Mouse (Mus musculus) retina, postnatal 7 days (tissue): Measurements from ENCODE around the gene Rps11.
A peak's percentile ranks its signal among the peaks of the same experiment; 100 is the strongest.
"Not testable (repeated sequence)": the region's sequence is repeated elsewhere in the genome, so short reads cannot be mapped to it uniquely, and the experiment has no call there.

Source experiments
- DNase-seq: peaks from one replicate; pipeline ENCODE4 v3.0.0-alpha.2; 2012; ENCODE audit warnings: low read depth, low spot score

Rps11 gene

DNA sequence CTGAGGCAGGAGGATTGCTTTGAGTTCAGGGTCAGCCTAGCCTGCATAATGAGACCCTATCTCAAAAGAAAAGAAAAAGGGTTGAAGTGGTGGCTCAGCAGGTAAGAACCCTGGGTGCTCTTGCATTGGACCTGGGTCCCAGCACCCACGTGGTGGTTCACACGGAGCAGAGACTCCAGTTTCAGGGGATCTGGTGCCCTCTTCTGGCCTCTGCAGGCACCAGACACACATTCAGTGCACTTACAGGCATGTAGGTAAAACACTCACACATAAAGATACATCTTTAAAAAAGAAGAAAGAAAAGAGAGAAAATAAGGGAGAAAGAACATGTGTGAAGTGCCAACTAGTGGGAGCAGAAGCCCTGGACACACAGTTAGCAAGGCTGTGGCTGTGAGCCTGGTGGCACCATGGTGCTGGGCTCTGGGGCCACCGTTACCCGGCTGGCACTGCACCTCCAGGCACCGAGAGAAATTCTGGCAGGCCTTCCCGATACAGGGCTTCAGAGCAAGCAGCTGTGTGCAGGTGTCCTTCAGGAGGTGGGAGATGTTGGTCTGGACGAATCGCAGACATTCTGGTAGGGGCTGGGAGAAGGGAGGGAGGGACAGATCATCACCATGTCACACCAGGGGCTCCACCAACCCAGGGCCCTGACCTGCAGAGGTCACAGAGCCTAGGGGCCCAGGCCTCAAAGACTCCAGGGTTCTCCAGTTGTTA lies 9.4 kb upstream of the Rps11 start:
- DNase-seq = no peak

DNA sequence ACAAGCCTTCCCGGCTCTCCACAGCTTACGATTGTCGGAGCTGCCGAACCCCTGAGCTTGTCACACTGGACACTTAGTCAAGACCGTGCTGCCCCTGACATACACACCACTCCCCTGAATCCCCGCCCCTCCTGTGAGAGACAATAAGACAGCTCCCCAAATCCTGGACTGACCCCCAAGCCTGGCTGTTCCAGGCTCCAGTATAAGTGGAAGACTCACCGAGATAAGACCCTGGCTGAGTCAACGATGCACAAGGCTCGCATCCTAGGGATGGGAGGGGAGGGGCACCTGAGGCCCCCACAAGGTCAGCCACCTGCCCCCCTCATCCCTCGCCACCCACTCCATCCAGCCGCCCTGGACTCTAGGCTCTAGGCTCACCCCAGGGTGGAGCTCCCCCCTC lies 7.6 kb upstream of the Rps11 start:
- no peak for DNase-seq

DNA sequence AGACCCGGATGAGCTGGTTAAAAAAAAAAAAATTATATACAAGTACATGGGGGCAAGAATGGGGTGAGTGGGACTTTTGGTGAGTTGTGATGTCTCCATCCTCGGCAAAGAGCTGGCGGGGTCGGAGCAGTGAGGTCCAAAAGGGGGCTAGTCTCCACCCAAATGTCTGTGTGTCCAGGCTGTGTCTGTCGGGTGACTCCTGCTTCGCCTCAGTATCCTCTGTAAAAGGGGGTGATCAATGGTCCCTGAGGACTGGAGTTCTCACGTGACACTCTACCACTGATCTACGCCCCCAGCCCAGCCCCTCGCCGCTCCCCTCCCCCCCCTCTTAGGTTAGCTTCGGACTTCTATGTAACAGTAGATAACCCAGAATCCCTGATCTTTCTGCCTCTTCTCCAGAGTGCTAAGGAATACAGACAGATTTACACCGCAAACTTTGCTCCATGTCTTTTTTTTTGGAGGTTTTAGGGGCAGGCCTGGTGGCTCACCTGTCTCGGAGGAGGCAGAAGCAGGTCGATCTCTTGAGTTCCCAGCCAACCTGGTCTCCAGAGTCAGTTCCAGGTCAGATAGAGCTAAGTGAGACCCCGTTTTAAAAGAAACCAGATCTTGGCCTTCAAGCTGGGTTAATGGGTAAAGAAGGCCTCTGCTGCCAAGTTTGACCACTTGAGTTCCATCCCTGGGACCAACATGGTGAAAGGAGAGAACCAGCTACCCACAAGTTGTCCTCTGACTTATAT lies 5.7 kb upstream of the Rps11 start:
- DNase-seq = no peak

DNA sequence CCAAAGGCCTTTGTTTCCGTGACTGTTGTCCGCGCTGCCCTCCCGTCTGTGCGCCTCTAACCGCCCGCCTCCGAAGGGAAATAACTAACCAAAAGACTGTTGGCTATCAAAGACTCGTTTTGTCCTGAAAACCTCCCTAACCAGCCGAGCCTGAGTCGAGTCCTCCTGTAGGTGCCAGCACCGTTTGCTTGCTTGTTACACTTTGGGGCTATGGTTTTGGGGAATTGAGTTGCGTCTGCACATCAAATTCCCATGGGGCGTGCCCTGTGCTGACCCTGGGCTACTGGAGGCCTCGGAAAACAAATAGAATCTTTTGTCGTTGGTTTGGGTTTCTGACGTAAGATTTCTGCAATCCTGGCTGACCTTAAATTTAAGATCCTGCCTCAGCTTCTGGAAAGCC lies 5.1 kb upstream of the Rps11 start:
- DNase-seq = no peak

DNA sequence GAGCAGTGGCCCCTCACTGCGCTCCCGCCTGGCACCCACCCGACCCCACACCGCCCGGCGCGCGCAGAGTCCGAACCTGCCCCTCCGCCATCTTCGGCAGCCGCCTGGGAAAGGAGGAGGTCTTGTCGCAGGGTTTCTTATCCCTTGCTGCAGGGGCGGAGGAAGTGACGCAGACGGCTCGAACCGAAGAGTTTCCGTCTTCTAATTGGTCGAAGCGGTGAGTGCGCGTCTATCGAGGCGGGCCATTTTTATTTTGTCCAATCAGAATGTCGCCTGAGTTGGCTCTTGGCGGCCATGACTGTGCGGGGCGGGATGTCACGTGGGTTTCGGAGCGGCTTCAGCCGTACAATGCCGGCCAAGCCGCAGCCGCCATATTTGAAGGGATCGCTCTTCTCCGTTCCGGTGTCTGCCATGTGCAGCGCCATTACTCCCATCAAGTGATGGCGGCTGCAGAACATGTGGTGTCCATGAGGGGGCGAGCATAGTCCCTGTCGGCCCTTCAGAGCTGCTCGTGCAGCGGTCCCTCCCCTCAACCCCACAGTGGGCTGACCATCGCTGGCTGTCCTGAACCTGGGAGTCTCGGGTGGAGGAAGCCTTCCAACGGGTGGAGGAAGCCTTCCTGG lies 4.5 kb upstream of the Rps11 start, which contains the start of gene Rpl13a:
Rpl13a (minus strand) TSS at position 138 of the 623 bp plus-strand sequence.
- DNase-seq = peak; percentile 99

DNA sequence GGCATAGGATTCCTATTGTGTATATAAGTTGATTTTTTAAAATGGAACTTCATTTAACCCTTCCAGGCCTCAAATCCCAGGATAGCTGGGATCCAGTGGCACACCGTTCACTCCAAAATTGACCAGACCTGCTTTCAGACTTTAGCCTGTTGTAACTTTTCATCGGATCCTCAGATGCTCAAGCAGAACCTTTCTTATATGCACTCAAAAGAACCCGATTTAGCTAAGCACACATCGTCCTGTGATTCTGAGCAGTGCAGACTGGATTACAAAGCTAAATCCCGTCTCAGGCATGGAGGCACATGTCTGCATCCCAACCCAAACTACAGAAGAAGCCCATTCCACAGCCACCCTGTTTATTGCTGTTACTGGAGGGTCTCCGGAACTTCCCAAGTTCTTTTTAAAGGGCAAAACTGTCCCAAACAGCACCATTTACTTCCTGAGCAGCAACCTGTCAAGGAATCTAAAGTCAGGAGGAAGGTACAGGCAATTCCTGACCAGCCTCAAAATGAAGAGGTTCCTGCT lies 3.5 kb upstream of the Rps11 start:
- no peak for DNase-seq

DNA sequence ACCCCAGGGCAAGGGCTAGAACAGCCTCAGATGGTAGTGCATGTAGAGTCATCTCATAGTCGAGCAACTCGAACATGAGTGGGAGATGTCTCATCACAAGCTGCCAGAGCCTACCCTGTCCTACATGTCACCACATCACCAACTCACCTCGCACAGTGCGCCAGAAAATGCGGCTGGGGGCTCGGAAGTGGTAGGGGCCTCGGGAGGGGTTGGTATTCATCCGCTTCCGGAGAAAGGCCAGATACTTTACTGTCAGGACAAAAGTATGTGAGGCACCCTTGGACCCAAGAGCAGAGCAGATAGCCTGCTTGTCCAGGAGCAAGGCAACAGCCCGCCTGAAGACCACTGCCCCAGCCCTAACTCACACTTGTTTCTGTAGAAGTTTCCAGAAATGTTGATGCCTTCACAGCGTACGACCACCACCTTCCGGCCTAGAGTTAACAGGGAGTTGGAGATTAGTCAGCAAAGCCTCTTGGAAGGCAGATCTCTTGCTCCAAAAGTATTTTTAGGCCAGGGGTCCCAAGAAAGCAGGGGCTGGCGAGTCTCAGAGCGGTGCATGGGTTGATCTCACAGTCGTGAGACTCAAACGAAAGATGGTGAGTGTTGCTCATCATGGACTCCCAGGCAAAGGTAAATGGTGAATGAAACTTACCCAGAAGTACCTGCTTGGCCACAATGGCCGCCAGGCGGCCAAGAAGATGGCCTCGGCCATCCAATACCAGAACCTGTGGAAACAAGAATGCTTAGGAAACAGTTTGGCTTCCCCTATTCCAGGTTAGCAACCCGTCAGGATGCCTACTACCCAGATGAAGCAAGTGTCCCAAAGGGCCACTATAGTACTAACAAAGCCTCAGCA lies 2.8 kb upstream of the Rps11 start:
- DNase-seq = no peak

DNA sequence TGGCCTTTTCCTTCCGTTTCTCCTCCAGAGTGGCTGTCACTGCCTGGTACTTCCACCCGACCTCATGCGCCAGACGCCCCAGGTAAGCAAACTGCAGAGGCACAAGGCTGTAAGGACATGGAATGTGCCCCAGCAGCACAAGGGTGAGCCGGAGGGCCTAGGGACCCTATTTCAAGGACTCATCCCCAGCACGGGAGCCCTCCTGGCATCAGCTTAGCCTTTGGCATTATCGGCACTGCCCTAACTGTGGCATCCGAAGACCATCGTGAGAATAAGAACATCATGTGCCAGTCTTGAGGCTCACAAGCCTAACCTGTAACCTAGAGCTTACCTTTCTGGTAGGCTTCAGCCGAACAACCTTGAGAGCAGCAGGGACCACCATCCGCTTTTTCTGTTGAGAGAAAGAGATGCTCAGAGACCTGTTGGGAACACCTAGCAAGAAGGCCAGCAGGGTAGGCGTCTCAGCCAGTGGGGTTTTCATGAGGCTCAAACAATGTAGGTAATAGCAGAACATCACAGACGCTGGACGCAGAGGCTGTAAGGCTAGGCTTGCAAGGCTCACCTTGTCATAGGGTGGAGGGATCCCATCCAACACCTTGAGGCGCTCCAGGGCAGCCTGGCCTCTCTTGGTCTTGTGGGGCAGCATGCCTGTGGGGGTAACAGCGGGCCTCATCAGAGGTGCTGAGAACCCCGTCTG lies 2.1 kb upstream of the Rps11 start:
- no peak for DNase-seq

DNA sequence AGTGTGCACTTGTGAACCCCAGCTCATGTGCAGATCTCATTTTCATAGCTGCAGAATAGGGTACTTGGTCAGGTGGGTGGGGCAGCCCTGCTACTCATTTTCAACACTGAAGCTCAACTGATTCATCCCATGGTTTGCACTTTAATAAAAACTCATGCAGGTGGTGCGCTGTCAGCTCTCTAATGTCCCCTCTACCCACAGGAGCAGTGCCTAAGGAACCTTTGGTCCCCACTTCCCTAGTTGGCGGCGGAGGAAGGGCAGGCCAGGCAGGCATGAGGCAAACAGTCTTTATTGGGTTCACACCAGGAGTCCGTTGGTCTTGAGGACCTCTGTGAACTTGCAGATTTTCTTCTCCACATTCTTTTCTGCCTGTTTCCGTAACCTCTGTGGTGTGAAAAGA lies 1.4 kb upstream of the Rps11 start:
- DNase-seq = not testable (repeated sequence)

DNA sequence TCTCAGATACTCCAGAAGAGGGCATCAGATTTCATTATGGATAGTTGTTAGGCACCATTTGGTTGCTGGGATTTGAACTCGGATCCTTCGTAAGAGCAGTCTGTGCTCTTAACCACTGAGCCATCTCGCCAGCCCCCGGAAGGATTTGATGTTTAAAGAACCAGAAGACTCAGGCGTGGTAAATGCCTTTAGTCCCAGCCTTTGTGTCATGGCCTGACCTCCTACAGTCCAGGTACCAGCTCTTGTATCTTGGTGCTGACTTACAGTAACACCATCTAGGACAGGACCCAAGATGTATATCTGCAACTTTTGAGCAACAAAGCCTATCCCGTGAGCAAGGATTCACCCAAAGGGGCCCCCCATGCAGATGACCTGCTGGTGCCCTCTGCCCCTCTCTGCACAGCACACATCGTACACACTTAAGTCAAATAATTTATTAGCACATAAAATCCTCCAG lies 933 bp upstream of the Rps11 start:
- no peak for DNase-seq

DNA sequence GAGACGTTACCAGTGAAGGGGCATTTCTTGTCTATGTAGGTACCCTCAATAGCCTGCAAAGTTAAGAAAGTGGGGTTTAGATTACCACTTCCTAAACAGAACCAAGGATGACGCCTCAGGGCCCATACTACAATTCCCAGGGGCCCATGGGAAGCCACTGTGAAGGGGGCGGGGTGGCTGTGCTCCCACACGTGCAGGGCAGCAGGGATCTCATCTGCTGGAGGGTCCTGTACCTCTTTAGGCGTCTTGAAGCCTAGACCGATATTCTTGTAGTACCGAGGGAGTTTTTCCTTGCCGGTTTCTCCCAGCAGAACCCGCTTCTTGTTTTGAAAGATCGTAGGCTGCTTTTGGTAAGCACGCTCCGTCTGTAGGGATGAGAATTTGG lies 1.1 kb downstream of the Rps11 start:
- DNase-seq = no peak

DNA sequence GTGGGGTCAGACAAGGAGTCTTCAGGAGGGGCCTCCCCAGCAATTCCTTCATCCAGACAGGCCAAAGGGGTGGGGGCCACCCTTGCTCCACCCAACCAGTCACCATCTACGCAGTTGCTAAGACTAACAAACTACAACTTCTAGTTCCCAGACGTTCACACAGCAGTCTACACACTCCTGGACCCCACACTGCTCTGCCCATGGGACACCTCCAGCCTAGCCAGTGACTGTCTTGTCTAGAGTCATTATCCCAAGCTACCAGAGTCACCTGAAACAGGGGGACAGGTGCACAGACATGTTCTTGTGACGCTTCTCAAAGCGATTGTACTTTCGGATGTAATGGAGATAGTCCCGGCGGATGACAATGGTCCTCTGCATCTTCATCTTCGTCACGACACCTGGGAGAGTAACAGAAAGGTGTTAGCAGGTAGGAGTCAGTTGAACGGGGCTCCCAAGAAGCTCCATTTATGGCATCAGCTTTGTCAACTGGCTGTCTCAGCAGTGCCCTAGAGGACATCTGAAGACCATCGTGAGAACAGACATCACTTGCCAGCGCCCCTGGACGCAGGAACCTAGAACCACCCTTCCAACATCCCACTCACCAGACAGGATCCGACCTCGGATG lies 1.6 kb downstream of the Rps11 start:
- DNase-seq = no peak

DNA sequence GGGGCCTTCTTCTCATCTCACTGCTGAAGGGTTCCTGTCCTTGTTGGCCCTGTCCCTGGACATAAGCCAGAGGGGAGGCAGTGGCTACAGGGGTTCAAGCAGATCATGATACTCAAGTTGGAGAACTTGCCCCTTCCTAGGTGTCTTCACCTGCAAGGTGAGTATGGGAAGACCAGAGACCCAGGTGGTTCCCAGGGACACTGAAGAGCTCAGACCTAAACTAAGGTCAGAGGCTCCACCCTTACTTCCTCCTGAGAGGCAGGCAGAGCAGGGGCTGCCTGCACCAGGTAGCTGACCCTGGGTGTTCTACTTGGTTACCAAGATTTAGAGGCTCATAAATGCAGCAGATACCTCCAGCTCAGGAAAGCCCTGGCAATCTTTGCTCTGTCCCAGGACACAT lies 2.3 kb downstream of the Rps11 start:
- DNase-seq = no peak

DNA sequence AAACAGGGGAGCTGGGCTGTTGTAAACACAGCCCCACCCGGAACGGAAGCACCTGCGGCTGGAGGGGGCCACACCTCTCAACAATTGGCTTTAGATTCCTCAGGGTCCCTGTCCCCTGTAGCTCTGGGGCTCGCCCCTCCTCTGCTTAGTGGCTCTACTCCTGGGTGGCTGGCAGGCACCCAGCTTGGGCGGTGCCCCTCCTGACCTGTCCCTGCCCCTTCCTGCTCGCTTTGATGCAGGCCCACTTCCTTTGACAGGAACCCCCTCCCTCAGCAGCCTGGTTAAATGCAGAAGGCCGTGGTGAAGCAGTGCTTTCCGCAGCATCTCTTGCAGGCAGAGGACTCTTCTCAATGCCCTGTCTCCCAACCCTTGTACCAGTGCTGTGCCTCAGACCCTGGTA lies 2.8 kb downstream of the Rps11 start:
- DNase-seq = no peak

DNA sequence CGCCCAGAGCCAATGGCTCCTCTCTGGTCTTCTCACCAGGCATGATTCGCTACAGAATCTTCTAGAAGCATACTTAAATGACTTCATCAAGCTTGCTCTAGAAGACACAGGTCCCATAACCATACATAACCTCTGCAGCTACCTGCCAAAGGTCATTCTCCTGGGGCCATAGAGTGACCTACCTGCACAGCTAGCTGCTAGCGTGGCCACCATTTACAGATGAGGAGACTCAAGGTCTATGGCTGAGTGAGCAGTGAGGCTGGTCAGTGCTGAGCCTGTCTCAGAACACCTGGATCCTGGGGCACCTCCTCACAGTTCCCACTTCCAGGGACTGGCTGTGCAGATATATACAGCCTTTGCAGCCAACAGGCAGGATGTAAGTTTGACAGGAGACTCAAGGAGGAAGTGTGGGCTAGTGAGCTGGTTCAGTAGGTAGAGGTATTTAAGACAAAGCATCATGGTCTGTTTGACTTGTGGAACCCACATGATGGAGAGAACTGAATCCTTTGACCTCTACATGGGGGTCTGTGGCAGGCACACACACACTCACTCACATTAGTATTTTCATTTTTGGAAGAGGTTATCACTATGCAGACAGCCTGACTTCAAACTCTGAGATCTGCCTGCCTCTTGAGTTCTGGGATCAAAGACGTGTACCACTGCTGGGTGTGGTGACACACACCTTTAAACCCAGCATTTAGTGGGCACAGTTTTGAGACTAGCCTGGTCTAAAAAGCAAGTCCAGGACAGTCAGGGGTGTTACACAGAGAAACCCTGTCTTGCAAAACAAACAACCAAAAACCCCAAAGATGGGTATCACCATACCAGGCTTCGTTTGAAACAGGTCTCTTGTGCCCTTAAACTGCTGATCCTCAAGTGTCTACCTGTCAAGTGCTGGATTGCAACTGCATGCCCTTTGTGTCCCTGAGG lies 4.2 kb downstream of the Rps11 start:
- DNase-seq = no peak

DNA sequence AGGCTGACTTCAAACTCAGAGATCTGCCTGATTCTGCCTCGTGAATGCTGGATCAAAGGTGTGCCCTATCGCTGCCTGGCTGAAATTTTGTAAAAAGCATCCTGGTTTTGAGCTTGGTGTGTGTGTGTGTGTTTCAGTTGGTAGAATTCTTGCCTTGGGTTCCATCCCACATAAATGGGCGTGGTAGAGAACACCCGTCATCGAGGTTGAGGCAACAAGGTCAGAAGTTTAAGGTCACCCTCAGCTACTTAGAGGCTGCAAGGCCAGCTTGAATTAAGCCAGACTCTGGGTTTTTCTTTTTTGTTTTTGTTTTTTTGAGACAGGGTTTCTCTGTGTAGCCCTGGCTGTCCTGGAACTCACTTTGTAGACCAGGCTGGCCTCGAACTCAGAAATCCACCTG lies 5.9 kb downstream of the Rps11 start:
- DNase-seq = no peak

DNA sequence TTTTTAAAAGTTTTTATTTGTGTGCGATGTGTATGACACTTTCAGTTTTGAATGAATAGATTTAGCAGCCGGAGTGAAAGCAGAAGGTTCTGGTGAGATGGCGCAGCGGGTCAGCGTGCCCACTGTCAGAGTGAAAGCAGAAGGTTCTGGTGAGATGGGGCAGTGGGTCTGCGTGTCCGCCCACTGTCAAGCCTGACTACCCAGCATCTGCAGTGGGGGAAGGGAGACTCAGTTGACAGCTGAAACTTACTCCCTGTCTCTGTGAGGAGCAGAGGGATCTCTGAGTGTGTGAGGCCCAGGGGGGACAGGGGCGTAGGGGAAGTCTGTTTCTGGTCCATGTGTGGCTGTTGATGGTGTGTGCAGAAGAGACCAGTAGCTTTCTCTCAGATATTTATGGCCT lies 6.7 kb downstream of the Rps11 start:
- DNase-seq = no peak

DNA sequence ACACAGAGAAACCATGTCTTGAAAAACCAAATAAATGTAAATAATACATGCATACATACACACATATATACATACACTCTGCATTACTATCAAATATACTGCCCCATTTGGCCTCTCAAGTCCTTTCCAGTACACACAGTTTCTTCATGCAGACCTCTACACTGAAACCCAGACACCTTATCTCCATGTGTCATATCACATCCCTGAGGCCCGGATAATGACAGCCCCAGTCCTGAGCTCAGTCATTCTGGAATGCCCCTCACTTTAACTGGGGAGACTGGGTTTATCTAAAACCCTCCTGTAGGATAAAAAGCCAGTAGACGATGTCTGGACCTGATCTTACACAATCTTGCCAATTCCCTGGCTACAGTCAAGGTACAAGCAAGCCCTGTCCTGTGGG lies 10.8 kb downstream of the Rps11 start:
- DNase-seq = no peak

DNA sequence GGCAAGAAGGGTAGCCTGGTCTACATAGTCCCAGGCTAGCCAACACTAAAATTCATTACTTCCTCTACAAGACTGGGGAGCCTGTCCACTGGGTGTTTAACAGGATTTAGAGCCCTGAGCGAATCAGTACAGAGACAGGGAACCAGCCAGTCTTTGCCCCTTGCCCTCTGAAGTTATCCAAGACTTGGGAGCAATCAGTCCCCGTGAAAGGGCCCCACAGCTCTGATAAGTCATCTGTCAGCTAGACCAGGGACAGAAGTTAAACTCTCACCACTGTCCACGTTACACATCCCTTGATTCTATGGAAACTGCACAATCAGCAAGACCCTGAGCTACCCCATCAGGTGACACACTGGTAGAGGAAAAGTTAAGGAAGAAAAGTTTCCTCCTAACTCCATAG lies 11.7 kb downstream of the Rps11 start:
- no peak for DNase-seq
